Mouse (Mus musculus) kidney, adult 2 months (tissue): ENCODE measurements around the gene Psmd11.

Experiments
- CTCF ChIP-seq: fragments of 200-500 bp; conservative IDR thresholded peaks from 2 replicates; pipeline ENCODE4 v1.5.1; 2011; ENCODE audit warnings: low read depth, mild to moderate bottlenecking, control low read depth, low read length, moderate library complexity, mixed read lengths; ENCODE audit not compliant: insufficient read depth, insufficient read length
- POLR2A ChIP-seq: fragments of 200-500 bp; IDR thresholded peaks from one replicate; pipeline ENCODE4 v1.6.1; 2011; ENCODE audit warnings: low read depth, low read length, control low read depth

- no peak for TF ChIP-seq POLR2A
- TF ChIP-seq CTCF = peak; percentile 42; the same call in 1 of the 2 replicates
These were observed 48.1 kb downstream of the Psmd11 start, which contains the start of gene Cdk5r1 for GRCm38 (mm10) chr11:80476222-80477189.
